Mouse (Mus musculus) embryo, embryonic 11 days (tissue): ENCODE data around the gene Gm5724.
A peak's percentile ranks its signal among the peaks of the same experiment; 100 is the strongest.

Experiments used
- DNase-seq: peaks from one replicate; pipeline ENCODE4 v3.0.0-alpha.2; 2015

Gm5724 gene

GRCm38 (mm10) chr6:141773710-141774109 is at the start of gene Gm5724:
TSS of gene Gm5724 (minus strand) at chr6:141773810.
- no peak for DNase-seq

GRCm38 (mm10) chr6:141797837-141798236 is 24.2 kb upstream of the Gm5724 start:
- peak; percentile 79 for DNase-seq

GRCm38 (mm10) chr6:141774476-141774875 is 866 bp upstream of the Gm5724 start:
- no peak for DNase-seq

GRCm38 (mm10) chr6:141691246-141691645 is 82.4 kb downstream of the Gm5724 start:
- DNase-seq: no peak

- no peak for DNase-seq
Observed at GRCm38 (mm10) chr6:141687008-141687407, 86.6 kb downstream of the Gm5724 start.
